Mouse (Mus musculus): ENCODE results near the gene Ripor2. TPM values are rescaled to one million over a fixed set of nuclear protein-coding genes. Genes with fewer than 3 reads are reported as not detected.

Ripor2 gene
- polyA plus RNA-seq, 1 experiment: 8.9 TPM

- WGBS: 79% methylated on average over 3 of the region's 3 CpGs
- no peaks in the 10 kb centered on the region; the same call in 1 of the 2 replicates for H3K27me3 ChIP-seq (ENCODE audit: control insufficient read depth, insufficient read depth, low read length)
Measured at GRCm38 (mm10) chr13:24613433-24613832, 31.4 kb downstream of the Ripor2 start.

DNA sequence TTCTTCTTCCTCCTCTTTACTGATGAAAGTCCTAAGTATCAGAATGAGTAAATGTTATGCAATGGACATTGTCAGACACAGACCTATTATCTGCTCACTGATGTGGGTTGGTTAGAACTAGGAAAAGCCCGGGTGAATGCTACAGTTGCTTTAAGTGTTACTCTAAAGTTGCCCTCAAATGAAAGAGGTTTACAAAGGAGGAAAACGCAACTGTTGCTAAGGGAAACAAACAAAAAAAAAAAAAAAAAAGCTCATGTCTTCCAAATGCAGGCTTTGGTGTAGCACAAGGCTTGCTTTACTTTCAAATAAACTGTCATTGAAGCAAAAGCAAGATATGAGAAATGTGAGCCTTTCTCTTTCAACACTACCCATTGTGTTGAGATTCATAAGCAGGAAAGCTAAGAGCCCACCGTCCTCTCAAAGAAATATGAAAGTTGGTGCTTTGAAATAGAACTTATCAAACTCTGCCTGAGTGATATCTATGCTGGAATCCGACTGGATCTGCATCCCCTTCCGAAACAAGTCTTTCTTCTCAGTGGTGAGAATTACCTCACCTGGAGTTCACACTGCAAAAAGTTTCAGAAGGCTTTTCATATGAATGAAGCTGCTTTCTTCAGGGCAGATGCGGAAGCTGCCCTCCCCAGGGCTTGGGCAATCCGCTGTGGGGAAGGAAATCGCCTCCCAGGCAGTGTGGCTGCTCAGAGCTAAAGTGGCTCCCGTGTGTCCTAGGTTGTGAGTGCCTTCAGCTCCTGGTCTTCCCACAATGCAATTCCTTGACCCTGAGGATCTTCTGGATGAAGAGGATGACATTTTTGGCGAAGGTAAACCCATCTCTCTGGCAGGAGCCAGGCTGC is 32.2 kb downstream of the Ripor2 start:
- TF ChIP-seq POLR2A (IDR thresholded peaks at IDR 0.05; ENCODE audit: borderline replicate concordance, insufficient read depth, low read length) (no peak), CTCF (IDR thresholded peaks at IDR 0.05; ENCODE audit: borderline replicate concordance, insufficient read depth, low read depth, low read length) (no peak)
- 72% methylated on average over 10 of the region's 10 CpGs for WGBS
- no peak for DNase-seq

More at GRCm38 (mm10) chr13:24613433-24613832, 31.4 kb downstream of the Ripor2 start:
- DNase-seq: no peak
- Histone ChIP-seq H3K4me1 (ENCODE audit: control insufficient read depth, insufficient read depth, low read length) (no peaks in the 10 kb centered on the region), H3K27ac (ENCODE audit: insufficient read depth, low read length) (no peak overlapping the region), H3K4me3 (replicated peaks; ENCODE audit: insufficient read depth, low read depth, low read length) (no peak overlapping the region)
- no peak for TF ChIP-seq CTCF (IDR thresholded peaks at IDR 0.05; ENCODE audit: borderline replicate concordance, insufficient read depth, low read depth, low read length)
- no peak for TF ChIP-seq POLR2A (IDR thresholded peaks at IDR 0.05; ENCODE audit: borderline replicate concordance, insufficient read depth, low read length)

DNA sequence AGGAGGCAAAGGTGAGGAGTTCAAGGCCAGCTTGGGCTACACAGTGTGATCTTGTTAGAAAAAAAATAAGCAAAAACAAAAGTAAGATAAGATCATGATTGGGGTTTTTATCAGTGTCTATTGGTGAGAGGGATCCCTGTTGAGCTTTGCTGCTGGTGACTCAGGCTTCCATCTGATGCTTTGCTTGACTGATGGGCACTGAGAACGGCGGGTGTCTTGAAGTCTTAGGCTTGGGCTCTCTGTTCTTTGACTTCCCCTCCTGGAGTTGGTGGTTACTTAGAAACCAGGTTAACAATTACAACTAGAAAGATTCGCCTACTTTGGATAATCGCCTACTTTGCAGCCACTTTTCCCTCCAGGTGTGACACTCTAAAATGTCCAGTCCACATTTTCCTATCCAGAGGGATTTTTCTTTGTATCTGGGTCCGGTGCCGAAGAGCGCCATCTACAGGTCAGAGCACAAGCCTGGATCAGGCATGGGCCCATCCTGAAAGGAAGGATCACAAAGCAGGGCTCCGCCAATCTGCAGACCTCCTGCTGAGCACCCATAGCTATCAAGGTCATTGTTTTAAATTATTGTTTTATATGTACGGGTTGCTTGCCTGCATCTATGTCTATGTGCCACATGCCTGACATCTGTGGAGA is 34.1 kb downstream of the Ripor2 start:
- DNase-seq: no peak
- WGBS: 57% methylated on average over 9 of the region's 9 CpGs

More for the DNA sequence above, 32.2 kb downstream of the Ripor2 start:
- Histone ChIP-seq H3K27me3 (ENCODE audit: control insufficient read depth, insufficient read depth, low read length) (no peaks in the 10 kb centered on the region; the same call in 1 of the 2 replicates), H3K4me3 (replicated peaks; ENCODE audit: insufficient read depth, low read depth, low read length) (no peak overlapping the region), H3K4me1 (ENCODE audit: control insufficient read depth, insufficient read depth, low read length) (no peaks in the 10 kb centered on the region), H3K27ac (ENCODE audit: insufficient read depth, low read length) (no peak overlapping the region)

GRCm38 (mm10) chr13:24616645-24617044 is 34.7 kb downstream of the Ripor2 start:
- no peak for DNase-seq
- Histone ChIP-seq H3K4me3 (replicated peaks; ENCODE audit: insufficient read depth, low read depth, low read length) (no peak overlapping the region), H3K4me1 (ENCODE audit: control insufficient read depth, insufficient read depth, low read length) (no peaks in the 10 kb centered on the region), H3K27ac (ENCODE audit: insufficient read depth, low read length) (no peak overlapping the region), H3K27me3 (ENCODE audit: control insufficient read depth, insufficient read depth, low read length) (no peaks in the 10 kb centered on the region; the same call in 1 of the 2 replicates)
- WGBS: 93% methylated on average over 8 of the region's 8 CpGs
- TF ChIP-seq CTCF (IDR thresholded peaks at IDR 0.05; ENCODE audit: borderline replicate concordance, insufficient read depth, low read depth, low read length): no peak
- TF ChIP-seq POLR2A (IDR thresholded peaks at IDR 0.05; ENCODE audit: borderline replicate concordance, insufficient read depth, low read length): no peak

More for the DNA sequence above, 34.1 kb downstream of the Ripor2 start:
- no peak overlapping the region for H3K27ac ChIP-seq (ENCODE audit: insufficient read depth, low read length)
- TF ChIP-seq POLR2A (IDR thresholded peaks at IDR 0.05; ENCODE audit: borderline replicate concordance, insufficient read depth, low read length): no peak
- 0 out of 2 replicates have a peak, but pooled peaks have one; percentile 15 for TF ChIP-seq CTCF (IDR thresholded peaks at IDR 0.05; ENCODE audit: borderline replicate concordance, insufficient read depth, low read depth, low read length)
- H3K4me3 ChIP-seq (replicated peaks; ENCODE audit: insufficient read depth, low read depth, low read length): no peak overlapping the region
- no peaks in the 10 kb centered on the region for H3K4me1 ChIP-seq (ENCODE audit: control insufficient read depth, insufficient read depth, low read length)
- no peaks in the 10 kb centered on the region; the same call in 1 of the 2 replicates for H3K27me3 ChIP-seq (ENCODE audit: control insufficient read depth, insufficient read depth, low read length)

DNA sequence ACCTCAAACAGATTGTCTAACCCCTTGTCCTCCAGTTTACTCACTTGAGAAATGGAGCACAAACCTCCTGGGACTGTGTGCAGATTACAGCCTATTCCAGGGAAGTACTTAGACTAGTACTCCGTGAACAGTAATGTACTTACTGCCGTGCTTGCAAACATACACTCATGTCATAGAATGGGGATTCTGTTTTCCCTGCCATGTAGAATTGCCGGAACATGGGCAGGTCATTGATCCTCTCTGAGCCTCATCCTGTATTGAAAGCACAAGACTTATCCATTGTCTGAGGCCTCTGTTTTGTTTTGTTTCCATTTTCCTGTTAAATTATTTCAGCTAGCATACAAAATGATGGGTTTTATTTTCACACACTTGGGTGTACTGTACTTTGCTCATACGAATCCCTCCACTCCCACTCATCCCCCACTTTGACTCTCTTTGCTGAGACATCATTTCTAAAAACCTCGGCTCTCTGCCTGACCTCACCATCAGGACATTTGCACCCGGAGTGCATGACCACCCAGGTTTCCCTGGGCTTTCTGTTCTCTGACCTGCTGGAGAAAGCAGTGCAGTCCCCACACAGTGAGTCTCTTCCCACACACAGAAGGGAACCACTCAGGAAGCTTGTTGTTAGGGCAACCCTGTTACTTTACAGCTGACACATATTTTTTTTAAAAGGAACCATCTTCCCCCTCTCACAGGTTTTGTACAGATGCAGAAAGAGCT is 35.2 kb downstream of the Ripor2 start:
- Histone ChIP-seq H3K27me3 (ENCODE audit: control insufficient read depth, insufficient read depth, low read length) (no peaks in the 10 kb centered on the region; the same call in 1 of the 2 replicates), H3K4me3 (replicated peaks; ENCODE audit: insufficient read depth, low read depth, low read length) (no peak overlapping the region), H3K4me1 (ENCODE audit: control insufficient read depth, insufficient read depth, low read length) (no peaks in the 10 kb centered on the region), H3K27ac (ENCODE audit: insufficient read depth, low read length) (no peak overlapping the region)
- no peak for DNase-seq
- 60% methylated on average over 6 of the region's 6 CpGs for WGBS
- TF ChIP-seq POLR2A (IDR thresholded peaks at IDR 0.05; ENCODE audit: borderline replicate concordance, insufficient read depth, low read length) (no peak), CTCF (IDR thresholded peaks at IDR 0.05; ENCODE audit: borderline replicate concordance, insufficient read depth, low read depth, low read length) (no peak)

DNA sequence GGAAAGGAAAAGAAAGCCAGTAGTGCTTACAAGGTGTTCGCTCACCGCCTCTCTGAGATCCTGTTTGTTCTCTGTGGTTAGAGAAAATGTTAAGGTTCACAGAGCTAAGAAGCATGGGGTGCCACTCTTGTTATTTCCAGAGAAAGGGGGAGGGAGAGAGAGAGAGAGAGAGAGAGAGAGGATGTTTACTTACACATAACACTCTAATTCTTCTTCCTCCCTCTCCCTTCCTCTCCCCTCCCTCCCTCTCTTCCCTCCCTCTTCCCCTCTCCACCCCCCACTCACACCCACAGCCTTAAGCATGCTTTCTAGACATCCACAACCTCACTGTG is 35.8 kb downstream of the Ripor2 start:
- H3K27ac ChIP-seq (ENCODE audit: insufficient read depth, low read length): no peak overlapping the region
- no peak for DNase-seq
- 85% methylated on average over 2 of the region's 2 CpGs for whole genome bisulfite sequencing
- TF ChIP-seq POLR2A (IDR thresholded peaks at IDR 0.05; ENCODE audit: borderline replicate concordance, insufficient read depth, low read length) (no peak), CTCF (IDR thresholded peaks at IDR 0.05; ENCODE audit: borderline replicate concordance, insufficient read depth, low read depth, low read length) (no peak)
- no peaks in the 10 kb centered on the region for H3K4me1 ChIP-seq (ENCODE audit: control insufficient read depth, insufficient read depth, low read length)
- H3K27me3 ChIP-seq (ENCODE audit: control insufficient read depth, insufficient read depth, low read length): no peaks in the 10 kb centered on the region; the same call in 1 of the 2 replicates
- no peak overlapping the region for H3K4me3 ChIP-seq (replicated peaks; ENCODE audit: insufficient read depth, low read depth, low read length)

GRCm38 (mm10) chr13:24619711-24620110 is 37.7 kb downstream of the Ripor2 start:
- no peak for TF ChIP-seq POLR2A (IDR thresholded peaks at IDR 0.05; ENCODE audit: borderline replicate concordance, insufficient read depth, low read length)
- no peak for TF ChIP-seq CTCF (IDR thresholded peaks at IDR 0.05; ENCODE audit: borderline replicate concordance, insufficient read depth, low read depth, low read length)
- H3K4me1 ChIP-seq (ENCODE audit: control insufficient read depth, insufficient read depth, low read length): no peaks in the 10 kb centered on the region
- no peak for DNase-seq
- 91% methylated on average over 1 of the region's 1 CpGs for WGBS
- H3K27ac ChIP-seq (ENCODE audit: insufficient read depth, low read length): no peak overlapping the region
- no peaks in the 10 kb centered on the region; the same call in 1 of the 2 replicates for H3K27me3 ChIP-seq (ENCODE audit: control insufficient read depth, insufficient read depth, low read length)
- no peak overlapping the region for H3K4me3 ChIP-seq (replicated peaks; ENCODE audit: insufficient read depth, low read depth, low read length)

All from cerebellum, adult 2 months (tissue).